Mouse (Mus musculus) ES-E14 (cell line): ENCODE data around the gene Usp18.

Experiments
- CHD2 ChIP-seq: IDR thresholded peaks from 2 replicates; pipeline ENCODE4 v1.6.1; 2014; ENCODE audit warnings: mild to moderate bottlenecking, low read depth, low read length, inconsistent platforms
- MAFK ChIP-seq: IDR thresholded peaks from 2 replicates; pipeline ENCODE4 v1.6.1; 2014; ENCODE audit warnings: mild to moderate bottlenecking, low read depth, low read length, inconsistent platforms; ENCODE audit not compliant: insufficient read depth

DNA sequence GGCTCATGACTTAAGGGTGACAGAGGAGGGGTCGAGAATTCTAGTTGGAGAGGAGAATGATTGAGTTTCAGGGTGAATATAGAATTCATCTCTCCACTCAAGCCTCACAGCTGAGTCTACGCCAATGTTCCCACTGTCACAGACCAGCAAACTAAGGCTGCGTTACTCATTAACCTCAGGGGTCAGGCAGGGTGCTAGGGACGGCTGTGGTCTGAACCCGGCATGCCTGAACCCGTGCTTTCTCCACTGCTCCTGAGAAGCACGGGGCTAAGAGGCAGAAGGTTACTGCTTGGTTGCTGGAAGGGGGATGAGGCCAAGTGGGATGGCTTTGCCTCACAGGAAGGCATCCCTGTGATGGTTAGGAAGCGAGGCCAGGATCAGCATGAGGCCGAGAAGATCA, 54.8 kb downstream of the Usp18 start:
- TF ChIP-seq MAFK = no peak
- TF ChIP-seq CHD2 = no peak
